Mouse (Mus musculus) myocyte (in vitro differentiated cells): ENCODE measurements around the gene Kif3c.

Experiments used
- CEBPB ChIP-seq: IDR thresholded peaks from 2 replicates; pipeline ENCODE4 v1.6.1; 2011; ENCODE audit warnings: mild to moderate bottlenecking, moderate library complexity; ENCODE audit not compliant: poor library complexity, insufficient read depth, severe bottlenecking
- MAX ChIP-seq: IDR thresholded peaks from one replicate; pipeline ENCODE4 v1.6.1; 2011; ENCODE audit warnings: low read depth, mild to moderate bottlenecking, control low read depth
- POLR2A ChIP-seq: IDR thresholded peaks from one replicate; pipeline ENCODE4 v1.6.1; 2011; ENCODE audit warnings: low read depth, mild to moderate bottlenecking, control low read depth, moderate library complexity; ENCODE audit not compliant: insufficient read length

DNA sequence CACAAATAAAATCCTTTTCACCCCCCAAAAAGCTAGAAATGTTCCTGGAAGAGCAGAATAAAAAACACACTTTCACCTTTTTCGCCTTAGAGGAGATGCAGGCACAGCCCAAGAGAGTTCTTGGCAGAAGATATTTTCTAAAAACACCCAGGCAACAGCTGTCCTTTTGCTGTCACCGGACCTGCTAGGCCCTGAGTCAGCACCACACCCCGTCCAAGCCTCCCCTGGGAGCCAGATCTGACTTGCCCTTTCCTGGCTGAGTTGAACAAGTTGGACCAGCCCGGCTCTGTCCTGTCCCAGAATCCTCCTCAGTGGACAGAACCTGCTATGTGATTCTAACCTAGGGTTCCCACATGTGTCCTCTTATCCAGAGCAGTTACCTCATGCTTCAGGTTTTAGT lies 45.6 kb upstream of the Kif3c start:
- TF ChIP-seq POLR2A (no peak), MAX (no peak), CEBPB (no peak)
